ENCODE assay signal across 7 mouse cellular contexts in genomic region chrX:7789542-7790136, GRCm38 (mm10). TPM values are rescaled to one million over a fixed set of nuclear protein-coding genes. Genes with fewer than 3 reads are reported as not detected.
A peak's percentile ranks its signal among the peaks of the same experiment; 100 is the strongest.
DNase-seq lines count a peak whose midpoint lies in the region; ATAC-seq and TF ChIP-seq lines count a peak whose summit lies in the region.

Gene Gripap1 (plus strand): TSS chrX:7789765.

- peak; percentile 63 for DNase-seq in adrenal gland, adult 8-10 months
- peak; percentile 65 for DNase-seq in embryo, embryonic 11.5 days (ENCODE audit: low read depth, low spot score)
- DNase-seq in gastrocnemius, postnatal 36 days = peak; percentile 42 to 65
- DNase-seq in left cerebral cortex, postnatal 25 days (ENCODE audit: low spot score in 2 of 2) = peak; percentile 66 to 80
- DNase-seq in midbrain, embryonic 10.5 days (ENCODE audit: low spot score) = peak; percentile 66

- no peaks in the 10 kb centered on the region for H3K9me3 ChIP-seq in intestine, embryonic 15.5 days
- no peaks in the 10 kb centered on the region for H3K9me3 ChIP-seq in midbrain, embryonic 10.5 days (replicated peaks)

- H3K4me2 ChIP-seq in intestine, embryonic 15.5 days (replicated peaks) = peak within 1 kb of the TSS; percentile 51

- peak within 1 kb of the TSS; percentile 49 for H3K9ac ChIP-seq in intestine, embryonic 15.5 days

- TF ChIP-seq POLR2A in small intestine, adult 2 months (IDR thresholded peaks at IDR 0.05; ENCODE audit: low read depth, low read length) = no peak; the same call in 1 of the 2 replicates

- intact Hi-C loops in gastrocnemius, postnatal 36 days (cut with DNase I) = no loop called here
- intact Hi-C loops in left cerebral cortex, postnatal 25 days (cut with DNase I) = loop anchor here (2.0 kb wide), 1 partner anchor 25 kb away; no protein-coding TSS in a partner anchor

- H3K36me3 ChIP-seq in intestine, embryonic 15.5 days = no peaks in the 10 kb centered on the region
- no peaks in the 10 kb centered on the region for H3K36me3 ChIP-seq in midbrain, embryonic 10.5 days
- H3K36me3 ChIP-seq in small intestine, adult 2 months (ENCODE audit: control insufficient read depth, insufficient read depth, low read length) = peaks cover under 1% of the 10 kb centered on the region; the same call in 1 of the 2 replicates

- no peaks in the 10 kb centered on the region for H3K4me1 ChIP-seq in intestine, embryonic 15.5 days (replicated peaks)
- peaks cover 5% of the 10 kb centered on the region for H3K4me1 ChIP-seq in midbrain, embryonic 10.5 days
- no peaks in the 10 kb centered on the region for H3K4me1 ChIP-seq in small intestine, adult 2 months (ENCODE audit: control insufficient read depth, insufficient read depth, insufficient read length, low read length)

- peak within 1 kb of the TSS; percentile 54 for H3K4me3 ChIP-seq in intestine, embryonic 15.5 days (replicated peaks)
- peak within 1 kb of the TSS; percentile 62 for H3K4me3 ChIP-seq in midbrain, embryonic 10.5 days
- H3K4me3 ChIP-seq in small intestine, adult 2 months (ENCODE audit: low read depth, low read length) = peak within 1 kb of the TSS; percentile 81

- TF ChIP-seq CTCF in small intestine, adult 2 months (IDR thresholded peaks at IDR 0.05; ENCODE audit: extremely low read depth, insufficient read length, insufficient replicate concordance, low read depth, low read length) = no peak

- peak; percentile 93 for ATAC-seq in intestine, embryonic 15.5 days

- no peak within 1 kb of the TSS for H3K27ac ChIP-seq in intestine, embryonic 15.5 days
- H3K27ac ChIP-seq in midbrain, embryonic 10.5 days (replicated peaks) = peak within 1 kb of the TSS; percentile 87
- H3K27ac ChIP-seq in small intestine, adult 2 months (ENCODE audit: insufficient read depth, low read depth, low read length) = no peak within 1 kb of the TSS; the same call in 1 of the 2 replicates

- 16% methylated on average over 24 of the region's 24 CpGs for WGBS in intestine, embryonic 15.5 days
- 16% methylated on average over 24 of the region's 24 CpGs for WGBS in midbrain, embryonic 10.5 days
- WGBS in small intestine, adult 2 months = 7% methylated on average over 24 of the region's 24 CpGs

- H3K27me3 ChIP-seq in intestine, embryonic 15.5 days (replicated peaks) = no peaks in the 10 kb centered on the region
- H3K27me3 ChIP-seq in midbrain, embryonic 10.5 days (ENCODE audit: low read depth, poor library complexity, severe bottlenecking) = no peaks in the 10 kb centered on the region
- H3K27me3 ChIP-seq in small intestine, adult 2 months (ENCODE audit: control insufficient read depth, insufficient read depth, low read length) = no peaks in the 10 kb centered on the region

RNA-seq across cellular contexts. Expression of gene Gripap1, which starts in this region (rescaled TPM):
- total RNA-seq in adrenal gland, adult 8-10 months (2022) = 10 to 100 TPM; 43.8 to 71.8 (median 60.5) TPM
- 10 to 100 TPM; 17.3 to 19.2 TPM for total RNA-seq in gastrocnemius, postnatal 36 days (2021)
- polyA plus RNA-seq in intestine, embryonic 15.5 days (2015; fragmentation: Nextera tagmentation; extraction: Ambion mirVana) = 35.4 and 35.5 TPM in 2 replicates
- 100 to 1,000 TPM in 1 of 2 experiments, 10 to 100 TPM in 1; 99.6 to 105 TPM for total RNA-seq in left cerebral cortex, postnatal 25 days (2021)
- 47.3 and 58.8 TPM in 2 replicates for polyA plus RNA-seq in midbrain, embryonic 10.5 days (2016; fragmentation: Nextera tagmentation; extraction: Ambion mirVana)
- polyA plus RNA-seq in small intestine, adult 2 months (2012; rRNA removed) = 13.0 and 23.2 TPM in 2 replicates
